Mouse (Mus musculus) cerebellum, postnatal 36 days (tissue): ENCODE data around the gene Mtmr3.

ENCODE experiments used
- DNase-seq, 2 experiments: peaks; one replicate each; pipeline ENCODE4 v3.0.0; 2021 to 2022; ENCODE audit warnings: mixed read lengths in 2 of 2

The Mtmr3 gene

GRCm38 (mm10) chr11:4594608-4595500 lies at the start of gene Mtmr3:
Mtmr3 (minus strand) TSS chr11:4594863.
- DNase-seq = peak; percentile 90 to 95

GRCm38 (mm10) chr11:4643722-4644121 lies 49.1 kb upstream of the Mtmr3 start:
- no peak for DNase-seq

DNA sequence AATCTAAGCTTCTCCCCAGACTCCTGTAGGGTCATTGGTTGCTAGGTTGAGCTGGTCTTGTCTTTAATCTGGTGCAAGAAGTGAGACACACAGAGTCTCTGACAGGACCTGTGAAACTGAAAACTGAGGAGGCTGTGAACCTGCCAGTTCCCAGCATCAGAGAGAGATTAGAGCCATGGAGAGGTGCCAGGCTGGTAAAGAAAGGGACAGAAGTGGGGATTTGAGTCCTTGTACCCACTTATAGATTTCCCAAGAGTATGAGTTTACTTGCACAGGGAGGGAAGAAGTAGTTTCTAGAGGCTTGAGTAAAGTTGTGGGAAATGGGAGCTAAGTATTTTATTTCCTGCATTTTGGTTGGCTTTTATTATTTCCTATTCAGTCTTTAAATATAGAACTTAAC lies 46.5 kb upstream of the Mtmr3 start:
- no peak for DNase-seq

- DNase-seq = no peak
Observed at GRCm38 (mm10) chr11:4638261-4638660, 43.6 kb upstream of the Mtmr3 start.

- peak; percentile 76 to 83 for DNase-seq
Observed at GRCm38 (mm10) chr11:4637534-4638234, 43.0 kb upstream of the Mtmr3 start, which contains the start of gene Ascc2. Ascc2 (plus strand) TSS chr11:4637747.

- DNase-seq = no peak
Observed at GRCm38 (mm10) chr11:4636782-4637342, 42.2 kb upstream of the Mtmr3 start.

- DNase-seq = no peak
Observed at GRCm38 (mm10) chr11:4634395-4634794, 39.7 kb upstream of the Mtmr3 start.

DNA sequence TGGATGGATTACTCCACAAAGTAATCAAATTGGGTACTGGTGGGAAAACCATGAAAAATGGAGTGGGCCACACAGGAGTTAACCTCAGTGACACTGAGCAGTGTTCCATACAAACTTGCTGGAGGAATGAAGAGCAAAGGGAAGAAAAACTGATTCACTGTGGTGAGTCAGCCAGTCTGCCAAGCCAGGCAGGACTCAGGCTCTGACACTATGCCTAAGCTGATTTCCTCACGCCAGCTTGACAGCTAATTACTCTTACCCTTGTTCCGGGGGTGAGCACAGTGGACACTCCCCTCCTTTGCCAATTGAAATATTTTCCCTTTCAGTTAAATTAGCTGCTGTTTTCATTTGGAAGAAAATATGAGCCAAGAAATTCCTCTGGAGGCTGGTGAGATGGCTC lies 38.8 kb upstream of the Mtmr3 start:
- no peak for DNase-seq

GRCm38 (mm10) chr11:4629861-4630280 lies 35.2 kb upstream of the Mtmr3 start:
- no peak for DNase-seq

DNA sequence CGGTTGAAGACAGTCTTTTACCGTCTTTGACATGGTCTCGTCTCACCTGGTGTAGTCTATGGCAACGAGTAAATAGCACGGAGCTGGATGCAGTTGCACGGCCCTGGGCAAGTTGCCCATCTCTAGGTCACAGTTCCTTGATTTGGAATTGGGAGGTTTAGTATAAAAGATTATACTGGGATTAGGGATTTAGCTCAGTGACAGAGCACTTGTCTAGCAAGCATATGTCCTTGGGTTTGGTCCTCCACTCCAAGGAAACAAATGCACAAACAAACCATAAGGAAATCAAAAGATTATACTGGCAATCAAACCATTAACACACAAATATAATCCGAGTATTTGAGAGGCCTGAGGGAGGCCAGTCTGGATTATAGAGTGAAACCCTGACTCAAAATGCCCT lies 33.0 kb upstream of the Mtmr3 start:
- DNase-seq = no peak

DNA sequence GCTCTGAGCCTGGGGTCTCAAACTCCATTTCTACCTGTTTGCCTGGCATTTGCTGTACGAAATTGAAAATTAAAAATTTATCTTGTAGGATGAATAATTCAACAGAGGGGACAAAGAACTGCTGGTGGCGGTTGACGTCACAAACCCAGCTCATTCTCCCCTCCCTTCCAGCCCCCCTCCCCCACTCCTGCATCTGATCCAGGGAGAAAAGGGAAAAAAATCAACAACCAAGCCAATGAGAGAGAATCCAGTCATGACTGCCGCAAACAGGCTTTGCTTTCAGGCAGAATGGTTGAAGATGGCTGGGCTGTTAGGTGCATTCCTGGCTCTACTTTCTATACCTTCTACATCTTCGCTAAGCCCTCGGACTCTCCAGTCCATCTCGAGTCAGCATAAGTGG lies 31.3 kb upstream of the Mtmr3 start:
- DNase-seq = no peak

DNA sequence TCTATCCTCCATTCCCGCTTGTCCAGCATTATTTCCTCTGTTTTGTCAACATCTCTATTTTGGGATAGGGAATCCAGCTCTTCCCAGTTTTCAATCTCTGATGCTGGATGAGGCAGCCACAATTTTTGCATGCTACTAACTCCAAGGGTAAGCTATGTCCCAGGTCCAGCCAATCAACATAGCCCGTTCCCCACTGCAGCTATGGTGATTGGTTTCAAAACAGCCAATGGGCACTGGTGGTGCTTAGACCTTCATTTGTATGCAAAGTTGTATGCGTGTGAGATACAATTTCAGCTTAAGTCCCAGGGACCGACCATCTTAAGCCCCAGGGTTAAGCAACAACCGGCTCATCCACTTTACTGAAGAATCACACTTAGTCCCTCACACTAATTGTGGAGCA lies 28.3 kb upstream of the Mtmr3 start:
- DNase-seq = no peak

DNA sequence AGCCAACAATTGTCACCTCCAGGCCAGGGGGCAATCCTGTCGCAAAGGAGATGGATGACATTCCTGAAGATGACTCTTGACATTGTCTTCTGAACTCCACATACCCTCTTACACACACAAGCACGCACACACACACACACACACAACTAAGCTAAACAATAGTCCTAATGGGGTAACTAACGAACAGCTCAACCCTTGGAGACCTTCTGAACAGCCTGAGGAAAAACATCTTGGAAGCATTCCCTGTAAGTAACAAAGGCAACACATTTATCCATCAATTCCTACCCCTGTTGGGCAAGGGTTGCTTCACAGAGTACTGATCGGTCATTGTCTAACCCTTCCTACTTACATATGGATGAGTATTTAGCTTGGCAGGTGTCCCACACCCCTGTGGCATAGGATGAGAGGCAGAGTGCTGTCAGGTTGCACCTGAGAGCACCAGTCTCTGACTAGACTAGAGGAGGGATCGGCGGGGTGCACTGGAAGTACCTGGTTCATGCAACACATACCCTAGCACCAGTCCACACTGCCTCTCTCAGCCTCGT lies 27.9 kb upstream of the Mtmr3 start:
- no peak for DNase-seq

DNA sequence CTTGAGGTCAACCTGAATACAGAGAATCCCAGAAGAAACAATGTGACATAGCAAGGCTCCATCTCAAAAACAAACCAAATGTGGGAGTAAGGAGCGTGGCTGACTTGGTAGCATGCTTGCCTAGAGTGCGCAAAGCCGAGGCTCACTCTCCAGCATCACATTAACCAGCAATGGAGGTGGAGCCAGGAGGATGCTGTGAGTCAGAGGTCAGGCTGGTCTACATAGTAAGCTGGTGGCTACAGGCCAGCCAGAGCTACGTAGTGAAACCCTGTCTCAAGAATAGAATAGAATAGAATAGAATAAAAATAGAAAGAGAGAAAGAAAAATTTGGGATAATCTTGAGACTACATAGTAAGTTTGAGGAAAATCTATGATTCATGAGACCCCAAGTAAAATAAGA lies 27.2 kb upstream of the Mtmr3 start:
- DNase-seq = no peak

GRCm38 (mm10) chr11:4620501-4621108 lies 25.9 kb upstream of the Mtmr3 start:
- peak in 1 of 2 experiments; percentile 25 for DNase-seq

DNA sequence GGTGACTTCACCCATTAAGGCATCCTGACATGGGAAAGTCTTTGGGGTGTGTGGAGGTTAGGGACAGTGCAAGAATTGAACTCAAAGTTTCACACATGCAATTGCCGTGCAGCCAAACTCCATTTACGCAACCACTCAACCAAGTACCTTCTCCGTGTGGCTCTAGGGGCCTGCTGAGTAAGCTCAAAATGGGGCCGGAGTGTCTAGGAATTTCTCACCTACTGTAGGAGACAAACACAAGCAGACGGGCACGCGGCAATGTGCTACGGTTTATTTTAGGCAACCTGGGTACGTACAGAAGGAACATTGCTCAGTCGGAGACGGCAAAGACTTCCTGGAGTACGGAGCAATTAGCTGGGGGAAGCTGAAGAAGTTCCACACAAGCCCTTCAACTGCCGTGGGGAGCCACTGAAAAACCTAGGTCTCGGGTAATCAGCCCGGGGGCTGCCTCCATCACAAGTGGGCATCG lies 25.4 kb upstream of the Mtmr3 start, which contains the start of gene Gm11032:
Gm11032 (plus strand) TSS at position 51 of the 469 bp plus-strand sequence.
- DNase-seq = peak in 1 of 2 experiments; percentile 29

DNA sequence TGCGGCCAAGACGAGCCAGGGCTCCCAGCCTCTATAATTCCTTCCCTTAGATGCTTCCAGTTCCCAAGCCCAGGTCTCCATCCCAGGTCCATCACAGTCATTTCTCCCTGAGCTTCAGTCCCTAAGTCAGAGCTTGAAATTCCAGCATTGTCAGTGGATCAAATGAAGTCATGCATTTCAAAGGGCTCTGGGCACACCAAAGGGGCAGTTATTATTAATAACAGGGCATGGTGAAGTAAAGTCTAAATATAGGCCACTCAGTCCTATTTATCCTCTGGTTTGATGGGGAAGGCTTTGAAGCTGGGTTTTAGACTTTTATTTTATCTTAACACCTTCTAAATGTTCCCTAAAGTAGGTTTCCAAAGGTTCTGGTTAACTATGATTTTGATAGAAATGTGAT lies 17.2 kb upstream of the Mtmr3 start:
- no peak for DNase-seq

- DNase-seq = no peak
Observed at GRCm38 (mm10) chr11:4606541-4606940, 11.9 kb upstream of the Mtmr3 start.

- no peak for DNase-seq
Observed at GRCm38 (mm10) chr11:4605414-4605813, 10.8 kb upstream of the Mtmr3 start.

GRCm38 (mm10) chr11:4604441-4604840 lies 9.8 kb upstream of the Mtmr3 start:
- DNase-seq = no peak

DNA sequence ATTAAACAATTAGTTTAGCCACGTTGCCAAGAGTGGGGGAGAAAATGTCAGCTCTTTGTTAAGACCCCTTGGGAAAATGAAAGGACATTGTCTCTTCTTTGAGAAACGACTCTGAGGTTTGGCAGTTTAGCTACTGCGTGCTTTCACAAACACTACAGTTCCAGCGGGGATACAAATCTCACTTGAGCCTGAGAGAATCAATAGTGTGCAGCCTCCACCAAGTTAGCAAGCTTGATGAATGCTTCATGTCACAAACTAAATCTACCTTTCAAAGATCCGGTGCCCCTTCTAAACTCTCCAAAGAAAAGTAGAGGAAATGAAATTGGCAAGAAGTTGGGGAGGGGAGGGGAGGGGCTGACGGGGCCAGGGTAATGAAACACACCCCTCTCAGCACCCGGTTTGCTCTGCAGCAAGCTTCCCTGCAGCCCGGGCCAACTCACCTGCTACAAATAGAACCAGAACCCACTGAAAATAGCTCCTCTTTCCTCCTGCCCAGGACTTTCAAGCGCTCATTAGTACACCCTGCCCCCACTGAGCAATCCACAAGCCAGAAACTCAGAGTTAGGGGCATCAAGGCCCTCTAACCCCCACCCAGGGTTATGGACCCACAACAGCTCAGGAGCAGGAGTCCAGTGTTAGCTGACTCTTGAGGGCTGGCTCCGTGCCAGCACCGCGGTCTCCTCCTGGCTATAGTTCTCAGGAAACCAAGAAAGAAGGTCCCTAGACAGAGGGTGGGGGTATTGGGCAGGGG lies 8.2 kb upstream of the Mtmr3 start:
- DNase-seq = peak; percentile 24 to 39

DNA sequence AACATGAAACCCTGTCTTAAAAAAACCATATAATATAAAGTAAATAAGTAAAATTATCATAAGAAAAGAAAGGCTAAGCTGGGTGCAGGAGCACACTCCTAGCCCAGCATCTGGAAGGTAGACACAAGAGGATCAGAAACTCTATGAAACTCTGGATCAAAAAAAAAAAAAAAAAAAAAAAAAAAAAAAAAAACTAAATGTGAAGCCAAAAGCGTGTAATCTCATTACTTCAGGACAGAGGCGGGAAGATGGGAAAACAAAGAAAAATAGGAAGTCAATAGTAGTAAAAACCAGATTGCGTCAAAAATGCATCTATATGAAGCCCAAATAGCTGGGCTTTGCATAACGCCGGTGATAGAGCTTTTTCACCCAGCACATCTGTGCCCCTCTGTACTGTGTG lies 7.2 kb upstream of the Mtmr3 start:
- no peak for DNase-seq
